Mouse (Mus musculus): ENCODE results near the gene Olfml2b. TPM values are rescaled to one million over a fixed set of nuclear protein-coding genes. Genes with fewer than 3 reads are reported as not detected.

The Olfml2b gene
- polyA plus RNA-seq, 1 experiment from 2014 or later = 6.5 TPM

DNA sequence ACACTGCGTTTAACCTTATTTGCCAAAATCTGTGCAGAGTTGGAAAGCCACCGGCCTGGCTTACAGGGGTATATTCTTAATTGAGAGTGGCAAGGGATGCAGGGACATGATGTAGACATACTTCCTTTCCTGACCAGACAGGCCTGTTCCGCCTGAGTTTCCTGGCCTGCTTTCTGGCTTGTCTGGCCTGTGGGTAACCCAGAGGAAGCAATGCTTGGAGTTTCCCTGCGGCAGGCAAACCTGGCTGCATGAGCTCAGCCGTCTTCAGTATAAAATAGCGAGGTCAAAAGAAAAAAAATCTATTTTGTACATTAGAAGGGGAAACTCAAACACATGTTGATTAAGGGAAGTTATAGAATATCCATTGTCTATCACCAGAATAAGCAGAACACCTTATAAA lies 84.2 kb downstream of the Olfml2b start:
- WGBS = 89% methylated on average over 6 of the region's 6 CpGs

DNA sequence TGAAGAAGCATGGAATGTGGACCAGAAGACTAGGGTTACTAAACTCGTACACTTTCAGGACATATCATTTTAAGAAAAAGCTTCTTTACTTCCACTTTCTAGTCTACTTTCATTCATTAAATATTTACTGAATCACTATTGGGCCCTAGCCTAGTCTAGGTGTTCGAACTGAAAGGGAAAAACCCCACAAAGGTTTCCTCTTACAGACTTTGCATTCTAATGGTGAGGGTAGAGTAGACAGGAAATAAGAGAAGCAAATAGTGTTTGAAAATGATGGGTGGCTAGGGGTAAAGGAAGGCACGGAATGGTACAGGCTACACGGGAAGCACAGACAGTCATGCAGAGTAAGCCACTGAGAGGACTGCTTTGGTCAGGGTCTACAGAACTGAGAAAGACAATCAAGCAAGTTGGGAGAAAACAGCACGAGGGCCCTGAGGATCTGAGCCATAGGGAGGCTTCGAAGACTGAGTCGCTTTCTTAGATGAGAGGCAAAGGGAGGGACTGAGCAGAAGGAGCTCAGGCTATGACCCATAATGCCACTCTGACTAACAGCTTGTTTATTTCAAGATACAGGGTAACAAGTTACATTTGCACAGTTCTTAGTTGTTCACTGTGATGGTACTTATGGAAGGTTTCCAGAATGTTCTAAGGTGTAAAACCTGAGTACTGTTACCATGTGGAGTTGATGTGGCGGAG lies 85.1 kb downstream of the Olfml2b start:
- H3K9me3 ChIP-seq = no peaks in the 10 kb centered on the region
- 89% methylated on average over 8 of the region's 8 CpGs for WGBS

More for the DNA sequence above, 84.2 kb downstream of the Olfml2b start:
- H3K4me3 ChIP-seq (replicated peaks) = no peak overlapping the region
- no peaks in the 10 kb centered on the region for H3K9me3 ChIP-seq
- no peak overlapping the region for H3K9ac ChIP-seq
- no peaks in the 10 kb centered on the region for H3K4me1 ChIP-seq
- H3K36me3 ChIP-seq (replicated peaks) = no peaks in the 10 kb centered on the region
- H3K27ac ChIP-seq = no peak overlapping the region
- H3K4me2 ChIP-seq = no peak overlapping the region
- no peak for ATAC-seq (ENCODE audit: low FRiP score)
- H3K27me3 ChIP-seq = no peaks in the 10 kb centered on the region

GRCm38 (mm10) chr1:170731865-170732595 lies 87.7 kb downstream of the Olfml2b start:
- Histone ChIP-seq H3K4me2 (no peak overlapping the region), H3K4me3 (replicated peaks) (no peak overlapping the region), H3K4me1 (no peaks in the 10 kb centered on the region), H3K27ac (no peak overlapping the region), H3K27me3 (no peaks in the 10 kb centered on the region), H3K36me3 (replicated peaks) (no peaks in the 10 kb centered on the region), H3K9me3 (no peaks in the 10 kb centered on the region), H3K9ac (no peak overlapping the region)
- ATAC-seq (ENCODE audit: low FRiP score) = no peak
- WGBS = 87% methylated on average over 11 of the region's 11 CpGs

More for the DNA sequence above, 85.1 kb downstream of the Olfml2b start:
- Histone ChIP-seq H3K4me1 (no peaks in the 10 kb centered on the region), H3K27me3 (no peaks in the 10 kb centered on the region), H3K36me3 (replicated peaks) (no peaks in the 10 kb centered on the region), H3K27ac (no peak overlapping the region), H3K4me3 (replicated peaks) (no peak overlapping the region), H3K9ac (no peak overlapping the region), H3K4me2 (no peak overlapping the region)
- ATAC-seq (ENCODE audit: low FRiP score) = no peak

Other genes starting within 250 kb of the Olfml2b start
- 23.5 and 25.5 TPM in 2 replicates for gene Nos1ap, start 54.7 kb upstream of the Olfml2b start, polyA plus RNA-seq (2016; fragmentation: Nextera tagmentation; extraction: Ambion mirVana)
- 8.7 and 8.9 TPM in 2 replicates for gene Atf6, start 223.2 kb downstream of the Olfml2b start, polyA plus RNA-seq (2016; fragmentation: Nextera tagmentation; extraction: Ambion mirVana)
- not detected in 2 replicates for gene Gm26620, start 240.5 kb downstream of the Olfml2b start, polyA plus RNA-seq (2016; fragmentation: Nextera tagmentation; extraction: Ambion mirVana)
- 28.6 and 33.3 TPM in 2 replicates for gene Dusp12, start 241.0 kb downstream of the Olfml2b start, polyA plus RNA-seq (2016; fragmentation: Nextera tagmentation; extraction: Ambion mirVana)

All from forebrain, embryonic 12.5 days (tissue).